Mouse (Mus musculus) colon, adult 2 months (tissue): Measurements from ENCODE around the gene Trim13. TPM values are rescaled to one million over a fixed set of nuclear protein-coding genes. Genes with fewer than 3 reads are reported as not detected.

Experiments used
- polyA plus RNA-seq: library from polyadenylated mRNA; depleted of rRNA; stranded (reverse); fragments of >200 nt; gene quantifications from 2 replicates; pipeline ENCODE4 v1.2.3, GENCODE M21; 2012; rRNA removed

Trim13 gene
- 0.58 and 0.68 TPM in 2 replicates for polyA plus RNA-seq

DNA sequence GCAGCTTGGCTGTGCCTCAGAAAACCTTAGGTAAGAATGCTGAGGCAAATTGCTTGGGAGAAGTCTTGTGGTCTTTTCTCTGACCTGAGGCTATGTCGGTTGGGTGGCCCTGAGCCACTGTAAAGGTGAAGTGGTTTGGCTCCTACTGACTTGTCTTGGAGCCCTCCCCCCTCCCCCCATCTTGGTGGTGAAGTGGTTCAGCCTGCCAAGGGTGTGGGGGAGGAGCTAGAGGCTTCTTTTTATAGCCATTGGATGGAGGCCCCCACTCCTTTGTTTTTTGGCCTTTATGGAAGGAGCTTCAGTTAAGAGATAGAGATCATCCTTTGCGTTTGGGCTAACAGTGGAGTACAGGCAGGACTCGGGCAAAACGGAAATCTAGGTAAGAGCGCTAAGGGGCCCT lies at the start of gene Trim13:
Gene Trim13, plus strand, starts transcription at position 280 of the 400 bp plus-strand sequence.

GRCm38 (mm10) chr14:61556289-61557147 lies 41.5 kb upstream of the Trim13 start, which contains the start of gene Spryd7:
Spryd7 (minus strand) TSS chr14:61556886.

DNA sequence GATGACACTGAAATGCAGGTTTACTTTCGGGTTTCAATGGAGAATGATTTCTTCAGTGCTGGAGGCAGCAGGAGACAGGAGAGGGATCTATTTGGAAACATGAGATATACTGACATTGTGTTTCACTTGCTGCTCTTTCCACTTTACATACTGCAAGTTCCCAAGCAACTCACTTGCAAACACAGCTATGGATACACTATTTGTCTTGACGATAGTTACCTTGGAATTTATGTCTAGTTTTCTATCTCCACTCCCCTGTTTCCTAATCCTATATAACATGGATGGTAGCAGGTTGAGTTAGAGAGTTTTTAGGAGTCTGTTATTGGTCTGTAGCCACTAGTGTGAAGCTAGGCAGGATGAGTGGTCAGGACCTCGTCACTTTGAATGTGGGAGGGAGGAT lies 9.1 kb downstream of the Trim13 start, which contains the start of gene Kcnrg:
Gene Kcnrg, plus strand, starts transcription at position 301 of the 400 bp plus-strand sequence.

Other genes with a start within 250 kb of the Trim13 start
- gene Ebpl, start 237.8 kb upstream of the Trim13 start, polyA plus RNA-seq = 2.3 and 2.4 TPM in 2 replicates
- 2.3 and 3.2 TPM in 2 replicates for gene Kpna3, start 158.4 kb upstream of the Trim13 start, polyA plus RNA-seq
- gene Spryd7, start 41.4 kb upstream of the Trim13 start, polyA plus RNA-seq = 18.0 and 22.7 TPM in 2 replicates
- not detected in 2 replicates for gene Kcnrg, start 9.2 kb downstream of the Trim13 start, polyA plus RNA-seq